Comparison of ENCODE assay signal across 8 mouse cellular contexts in the genomic region with DNA sequence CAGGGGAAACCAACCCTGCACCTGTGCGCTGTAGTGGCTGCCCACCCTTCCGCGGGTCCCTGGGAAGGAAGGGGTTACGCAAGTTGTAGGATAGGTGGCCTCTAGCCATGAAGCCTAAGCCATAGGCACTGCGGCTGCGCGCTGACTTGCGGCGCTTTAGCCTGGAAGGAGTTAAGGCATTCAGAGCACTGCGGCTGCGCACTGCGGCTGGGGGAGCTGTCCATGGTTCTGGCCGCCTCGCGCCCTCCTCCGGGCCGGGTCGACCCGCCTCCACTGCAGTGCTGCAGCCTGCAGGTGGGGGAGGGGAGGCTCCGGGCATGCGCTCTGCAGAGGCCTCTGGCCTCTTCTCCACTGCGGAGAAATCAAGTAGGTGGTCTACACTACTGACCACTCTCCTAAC. TPM values are rescaled to one million over a fixed set of nuclear protein-coding genes. Genes with fewer than 3 reads are reported as not detected.
DNase-seq lines count a peak whose midpoint lies in the region; ATAC-seq lines count a peak whose summit lies in the region.

No protein-coding gene starts in this region.

- ATAC-seq in hindbrain, embryonic 13.5 days (ENCODE audit: low FRiP score), result peak; percentile 52

- peak overlapping the region; percentile 85 for H3K27ac ChIP-seq in hindbrain, embryonic 13.5 days

- DNase-seq in Muller cell, postnatal 12 days (ENCODE audit: inconsistent ontology term), result peak; percentile 92
- peak; percentile 99 to 100 for DNase-seq in cerebellum, postnatal 10 days
- peak; percentile 78 to 84 for DNase-seq in frontal cortex, postnatal 25 days (ENCODE audit: low spot score in 2 of 2)
- DNase-seq in layer of hippocampus, postnatal 14 days (ENCODE audit: low spot score in 2 of 2), result peak; percentile 88 to 94
- peak; percentile 88 for DNase-seq in lung, postnatal 14 days
- DNase-seq in retina, adult 2 months (ENCODE audit: low read depth, low spot score), result peak; percentile 63
- peak; percentile 73 for DNase-seq in thymus, postnatal 25 days

- under 1% methylated on average over 22 of the region's 22 CpGs for WGBS in hindbrain, embryonic 13.5 days

- peaks cover 12% of the 10 kb centered on the region for H3K36me3 ChIP-seq in hindbrain, embryonic 13.5 days

- peak overlapping the region; percentile 66 for H3K4me3 ChIP-seq in hindbrain, embryonic 13.5 days

- H3K9me3 ChIP-seq in hindbrain, embryonic 13.5 days, result no peaks in the 10 kb centered on the region

- peaks cover 22% of the 10 kb centered on the region for H3K27me3 ChIP-seq in hindbrain, embryonic 13.5 days

- peaks cover 51% of the 10 kb centered on the region for H3K4me1 ChIP-seq in hindbrain, embryonic 13.5 days (replicated peaks)

- H3K4me2 ChIP-seq in hindbrain, embryonic 13.5 days, result peak overlapping the region; percentile 85

- H3K9ac ChIP-seq in hindbrain, embryonic 13.5 days, result peak overlapping the region; percentile 75

RNA-seq across cellular contexts. Expression of gene Kcnc3, which starts 3.3 kb away (rescaled TPM):
- polyA plus RNA-seq in hindbrain, embryonic 13.5 days (2015; fragmentation: Nextera tagmentation; extraction: Ambion mirVana), result 4.4 and 5.0 TPM in 2 replicates
- 100 to 1,000 TPM; 146 to 149 TPM for total RNA-seq in layer of hippocampus, postnatal 14 days (2021)

RNA-seq across cellular contexts. Expression of gene Napsa, which starts 21.6 kb away (rescaled TPM):
- 1.1 and 1.7 TPM in 2 replicates for polyA plus RNA-seq in hindbrain, embryonic 13.5 days (2015; fragmentation: Nextera tagmentation; extraction: Ambion mirVana)
- total RNA-seq in layer of hippocampus, postnatal 14 days (2021), result under 1 TPM in 1 of 2 experiments, not detected in 1; 0.30 TPM

RNA-seq across cellular contexts. Expression of gene Nr1h2, which starts 40.0 kb away (rescaled TPM):
- 69.8 and 70.9 TPM in 2 replicates for polyA plus RNA-seq in hindbrain, embryonic 13.5 days (2015; fragmentation: Nextera tagmentation; extraction: Ambion mirVana)
- total RNA-seq in layer of hippocampus, postnatal 14 days (2021), result 10 to 100 TPM; 58.7 to 63.2 TPM

RNA-seq across cellular contexts. Expression of gene Pold1, which starts 45.1 kb away (rescaled TPM):
- polyA plus RNA-seq in hindbrain, embryonic 13.5 days (2015; fragmentation: Nextera tagmentation; extraction: Ambion mirVana), result 24.4 and 28.8 TPM in 2 replicates
- 1 to 10 TPM; 5.8 to 8.8 TPM for total RNA-seq in layer of hippocampus, postnatal 14 days (2021)

Comparison
In these comparisons a context has a peak if more than half of its experiments do, and no peak if none do; other contexts are left out.
1. Peak in every context shown above with its lines: DNase-seq, ATAC-seq, H3K4me3 ChIP-seq and H3K27ac ChIP-seq.